Mouse (Mus musculus) 416B (cell line): ENCODE data around the gene Celsr1.

Experiments
- DNase-seq: peaks from one replicate; pipeline ENCODE4 v3.0.0; 2011; ENCODE audit warnings: low read depth

Gene Celsr1

GRCm38 (mm10) chr15:86034781-86035360, 1.3 kb upstream of the Celsr1 start:
- DNase-seq: no peak

GRCm38 (mm10) chr15:86034021-86034523, 495 bp upstream of the Celsr1 start:
- no peak for DNase-seq

- DNase-seq: no peak
These were observed 776 bp downstream of the Celsr1 start for GRCm38 (mm10) chr15:86032811-86033190.

GRCm38 (mm10) chr15:86029981-86030380, 3.6 kb downstream of the Celsr1 start:
- DNase-seq: no peak

GRCm38 (mm10) chr15:86027871-86028270, 5.7 kb downstream of the Celsr1 start:
- no peak for DNase-seq

- DNase-seq: peak; percentile 59
These were observed 11.6 kb downstream of the Celsr1 start for GRCm38 (mm10) chr15:86021971-86022370.

- DNase-seq: no peak
These were observed 12.3 kb downstream of the Celsr1 start for GRCm38 (mm10) chr15:86021301-86021700.

- DNase-seq: peak; percentile 74
These were observed 13.6 kb downstream of the Celsr1 start for GRCm38 (mm10) chr15:86020008-86020407.

- peak; percentile 64 for DNase-seq
These were observed 14.6 kb downstream of the Celsr1 start for GRCm38 (mm10) chr15:86018753-86019512.

GRCm38 (mm10) chr15:86017336-86017735, 16.2 kb downstream of the Celsr1 start:
- no peak for DNase-seq

GRCm38 (mm10) chr15:86015860-86016541, 17.6 kb downstream of the Celsr1 start:
- DNase-seq: peak; percentile 61

GRCm38 (mm10) chr15:86015026-86015425, 18.6 kb downstream of the Celsr1 start:
- no peak for DNase-seq

GRCm38 (mm10) chr15:86013656-86014055, 19.9 kb downstream of the Celsr1 start:
- DNase-seq: no peak

- no peak for DNase-seq
These were observed 20.4 kb downstream of the Celsr1 start for GRCm38 (mm10) chr15:86013130-86013529.

GRCm38 (mm10) chr15:86007690-86008121, 25.9 kb downstream of the Celsr1 start:
- DNase-seq: peak; percentile 77

GRCm38 (mm10) chr15:86005691-86006525, 27.7 kb downstream of the Celsr1 start:
- no peak for DNase-seq

GRCm38 (mm10) chr15:86004048-86004447, 29.5 kb downstream of the Celsr1 start:
- DNase-seq: no peak

- no peak for DNase-seq
These were observed 32.8 kb downstream of the Celsr1 start for GRCm38 (mm10) chr15:86000706-86001292.

- DNase-seq: no peak
These were observed 34.9 kb downstream of the Celsr1 start for GRCm38 (mm10) chr15:85998525-85999230.

GRCm38 (mm10) chr15:85996031-85996765, 37.4 kb downstream of the Celsr1 start:
- DNase-seq: no peak
